Mouse (Mus musculus): Measurements from ENCODE around the gene Zfp536. TPM values are rescaled to one million over a fixed set of nuclear protein-coding genes. Genes with fewer than 3 reads are reported as not detected.

The Zfp536 gene
- polyA plus RNA-seq, 1 experiment = 0.13 TPM

DNA sequence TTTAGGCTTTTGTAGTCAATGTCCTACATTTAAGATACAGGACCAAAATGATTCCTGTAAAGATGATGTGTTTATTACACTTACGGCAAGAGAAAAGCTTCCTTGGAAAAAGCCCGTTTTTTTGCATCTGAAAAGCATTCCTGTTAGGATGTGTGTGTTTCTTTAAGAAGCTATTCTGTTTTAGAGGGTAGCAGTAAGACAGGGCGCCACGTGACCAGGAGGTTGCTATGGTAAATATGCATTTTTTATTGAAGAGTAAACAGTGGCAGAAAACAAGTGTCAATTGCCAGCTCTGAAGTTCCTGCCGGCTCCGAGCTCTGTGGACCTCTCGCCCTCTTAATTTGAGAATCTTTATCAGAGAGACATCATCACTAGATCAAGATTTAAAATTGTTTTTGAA, 267.9 kb downstream of the Zfp536 start:
- no peaks in the 10 kb centered on the region for H3K27me3 ChIP-seq (ENCODE audit: control insufficient read depth, insufficient read depth, low read length)
- WGBS = 69% methylated on average over 7 of the region's 7 CpGs
- H3K36me3 ChIP-seq (ENCODE audit: control insufficient read depth, insufficient read depth, low read length) = no peaks in the 10 kb centered on the region
- no peak overlapping the region for H3K27ac ChIP-seq (ENCODE audit: insufficient read depth, low read length)
- H3K4me1 ChIP-seq (ENCODE audit: control insufficient read depth, insufficient read depth, insufficient read length) = no peaks in the 10 kb centered on the region
- TF ChIP-seq POLR2A (IDR thresholded peaks at IDR 0.05; ENCODE audit: low read depth, low read length) (no peak), CTCF (IDR thresholded peaks at IDR 0.05; ENCODE audit: extremely low read depth, insufficient read depth, insufficient read length, insufficient replicate concordance) (no peak)
- no peak overlapping the region for H3K4me3 ChIP-seq (ENCODE audit: extremely low read depth, insufficient read depth, insufficient read length)
- no peak for DNase-seq (ENCODE audit: low read depth in 1 of 2, low spot score in 2 of 2)

DNA sequence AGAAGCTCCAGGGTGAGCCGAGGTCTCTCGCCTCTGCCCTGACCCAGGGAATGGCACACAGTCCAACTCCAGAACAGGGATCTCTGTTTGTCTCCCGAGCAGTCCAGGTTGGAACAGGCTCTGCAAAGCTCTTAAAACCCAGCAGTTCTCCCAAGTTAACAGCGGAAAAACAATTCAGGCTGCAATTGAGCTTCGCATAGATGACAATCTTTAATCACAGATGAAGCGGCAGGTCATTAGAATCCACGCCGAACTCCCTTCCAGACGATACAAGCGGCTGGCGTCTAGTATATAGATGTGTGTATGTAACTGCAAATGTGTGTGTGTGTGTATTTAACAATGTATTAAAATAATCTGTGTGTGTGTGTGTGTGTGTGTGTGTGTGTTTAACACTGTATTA, 268.3 kb downstream of the Zfp536 start:
- WGBS = 83% methylated on average over 11 of the region's 11 CpGs
- no peak for TF ChIP-seq CTCF (IDR thresholded peaks at IDR 0.05; ENCODE audit: extremely low read depth, insufficient read depth, insufficient read length, insufficient replicate concordance)
- no peak for TF ChIP-seq POLR2A (IDR thresholded peaks at IDR 0.05; ENCODE audit: low read depth, low read length)

DNA sequence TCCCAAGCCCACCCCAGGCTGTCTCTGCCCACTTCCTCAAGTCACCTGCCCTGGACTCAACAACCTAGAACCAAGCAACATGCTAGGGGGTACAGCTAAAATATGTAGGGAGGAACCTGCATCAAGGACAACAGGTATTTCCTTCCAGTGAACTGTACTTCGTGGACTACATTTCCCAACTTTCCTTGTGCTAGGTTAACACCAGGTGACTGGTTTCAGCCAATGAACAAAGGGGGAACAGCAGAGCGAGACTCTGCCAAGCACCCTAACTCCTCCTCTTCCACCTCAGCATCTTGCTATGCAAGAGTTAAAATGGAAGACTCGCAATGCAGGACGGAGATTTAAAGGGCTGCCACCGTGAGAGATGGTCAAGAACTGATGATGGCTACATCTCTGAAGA, 274.6 kb downstream of the Zfp536 start:
- H3K27ac ChIP-seq (ENCODE audit: insufficient read depth, low read length) = no peak overlapping the region
- no peak overlapping the region for H3K4me3 ChIP-seq (ENCODE audit: extremely low read depth, insufficient read depth, insufficient read length)

More for the DNA sequence above, 268.3 kb downstream of the Zfp536 start:
- no peak for DNase-seq (ENCODE audit: low read depth in 1 of 2, low spot score in 2 of 2)
- Histone ChIP-seq H3K4me1 (ENCODE audit: control insufficient read depth, insufficient read depth, insufficient read length) (no peaks in the 10 kb centered on the region), H3K27me3 (ENCODE audit: control insufficient read depth, insufficient read depth, low read length) (no peaks in the 10 kb centered on the region), H3K36me3 (ENCODE audit: control insufficient read depth, insufficient read depth, low read length) (no peaks in the 10 kb centered on the region), H3K27ac (ENCODE audit: insufficient read depth, low read length) (no peak overlapping the region), H3K4me3 (ENCODE audit: extremely low read depth, insufficient read depth, insufficient read length) (no peak overlapping the region)

DNA sequence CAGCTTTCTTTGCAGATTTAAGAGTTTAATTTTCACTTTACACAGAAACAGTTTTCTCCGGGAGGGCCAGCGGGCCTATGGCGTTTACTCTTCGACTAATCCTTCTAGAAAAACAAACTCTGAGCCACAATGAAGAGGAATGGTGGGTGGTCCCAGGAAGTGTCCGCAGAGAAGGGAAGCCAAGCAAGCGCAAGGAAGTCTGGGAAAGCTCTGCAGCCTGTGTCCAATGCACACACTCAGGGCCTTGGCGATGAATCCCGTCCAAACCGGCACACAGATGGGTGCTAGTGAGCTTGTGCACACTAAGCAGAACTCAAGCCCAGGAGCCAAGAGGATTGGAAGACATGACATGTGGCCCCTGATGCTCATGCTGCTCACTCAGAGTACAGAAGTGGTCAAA, 276.9 kb downstream of the Zfp536 start:
- Histone ChIP-seq H3K4me3 (ENCODE audit: extremely low read depth, insufficient read depth, insufficient read length) (no peak overlapping the region), H3K36me3 (ENCODE audit: control insufficient read depth, insufficient read depth, low read length) (no peaks in the 10 kb centered on the region), H3K4me1 (ENCODE audit: control insufficient read depth, insufficient read depth, insufficient read length) (no peaks in the 10 kb centered on the region), H3K27ac (ENCODE audit: insufficient read depth, low read length) (no peak overlapping the region), H3K27me3 (ENCODE audit: control insufficient read depth, insufficient read depth, low read length) (no peaks in the 10 kb centered on the region)
- WGBS = 92% methylated on average over 9 of the region's 9 CpGs
- no peak for DNase-seq (ENCODE audit: low read depth in 1 of 2, low spot score in 2 of 2)
- TF ChIP-seq CTCF (IDR thresholded peaks at IDR 0.05; ENCODE audit: extremely low read depth, insufficient read depth, insufficient read length, insufficient replicate concordance) (no peak), POLR2A (IDR thresholded peaks at IDR 0.05; ENCODE audit: low read depth, low read length) (no peak)

More for the DNA sequence above, 274.6 kb downstream of the Zfp536 start:
- no peak for DNase-seq (ENCODE audit: low read depth in 1 of 2, low spot score in 2 of 2)
- 66% methylated on average over 5 of the region's 5 CpGs for WGBS
- H3K36me3 ChIP-seq (ENCODE audit: control insufficient read depth, insufficient read depth, low read length) = no peaks in the 10 kb centered on the region
- no peaks in the 10 kb centered on the region for H3K27me3 ChIP-seq (ENCODE audit: control insufficient read depth, insufficient read depth, low read length)
- TF ChIP-seq CTCF (IDR thresholded peaks at IDR 0.05; ENCODE audit: extremely low read depth, insufficient read depth, insufficient read length, insufficient replicate concordance) (no peak), POLR2A (IDR thresholded peaks at IDR 0.05; ENCODE audit: low read depth, low read length) (no peak)
- no peaks in the 10 kb centered on the region for H3K4me1 ChIP-seq (ENCODE audit: control insufficient read depth, insufficient read depth, insufficient read length)

DNA sequence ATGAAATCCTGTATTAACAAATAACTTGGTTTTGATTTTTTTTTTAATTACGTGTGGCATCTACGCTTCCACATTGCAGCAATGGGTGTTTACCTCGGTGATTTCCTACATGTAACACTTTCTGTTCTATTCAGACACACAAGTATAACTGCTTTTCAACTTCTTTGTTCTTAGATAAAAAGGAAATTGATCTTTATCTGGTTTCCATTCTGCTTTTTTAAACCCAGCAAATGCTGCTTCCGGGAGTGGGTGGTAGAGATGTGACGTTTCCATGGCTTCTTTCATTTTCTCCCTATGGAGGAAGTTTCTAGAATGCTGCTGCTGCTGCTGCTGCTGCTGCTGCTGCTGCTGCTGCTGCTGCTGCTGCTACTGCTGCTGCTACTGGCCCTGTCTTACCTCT, 283.1 kb downstream of the Zfp536 start:
- TF ChIP-seq CTCF (IDR thresholded peaks at IDR 0.05; ENCODE audit: extremely low read depth, insufficient read depth, insufficient read length, insufficient replicate concordance) (no peak), POLR2A (IDR thresholded peaks at IDR 0.05; ENCODE audit: low read depth, low read length) (no peak)
- Histone ChIP-seq H3K27me3 (ENCODE audit: control insufficient read depth, insufficient read depth, low read length) (no peaks in the 10 kb centered on the region), H3K27ac (ENCODE audit: insufficient read depth, low read length) (peak overlapping the region; percentile 54), H3K36me3 (ENCODE audit: control insufficient read depth, insufficient read depth, low read length) (no peaks in the 10 kb centered on the region), H3K4me1 (ENCODE audit: control insufficient read depth, insufficient read depth, insufficient read length) (peaks cover 2% of the 10 kb centered on the region; the same call in 1 of the 2 replicates), H3K4me3 (ENCODE audit: extremely low read depth, insufficient read depth, insufficient read length) (no peak overlapping the region)
- 25% methylated on average over 5 of the region's 5 CpGs for WGBS
- peak in 1 of 2 experiments; percentile 49 for DNase-seq (ENCODE audit: low read depth in 1 of 2, low spot score in 2 of 2)

DNA sequence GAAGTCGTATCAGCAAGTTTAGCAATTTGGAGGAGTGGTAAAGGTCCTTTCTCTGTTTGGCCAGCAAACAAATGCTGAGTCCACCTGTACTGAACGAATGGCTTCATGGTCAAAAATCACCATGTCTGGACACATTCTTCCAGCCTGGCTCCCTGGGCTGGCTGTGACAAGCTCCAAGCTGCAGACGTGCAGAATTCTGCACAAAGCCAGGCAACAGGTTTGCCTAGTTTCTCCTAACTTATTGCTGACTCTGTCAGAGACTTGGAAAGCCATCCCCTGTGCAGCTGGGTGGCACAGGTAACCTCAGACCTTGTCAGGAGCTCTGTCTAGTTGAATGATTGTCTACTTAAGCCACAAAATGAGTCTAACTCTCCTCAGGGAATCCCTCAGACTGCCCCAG, 288.5 kb downstream of the Zfp536 start:
- WGBS = 80% methylated on average over 3 of the region's 3 CpGs
- Histone ChIP-seq H3K36me3 (ENCODE audit: control insufficient read depth, insufficient read depth, low read length) (no peaks in the 10 kb centered on the region), H3K4me3 (ENCODE audit: extremely low read depth, insufficient read depth, insufficient read length) (no peak overlapping the region), H3K27me3 (ENCODE audit: control insufficient read depth, insufficient read depth, low read length) (no peaks in the 10 kb centered on the region), H3K27ac (ENCODE audit: insufficient read depth, low read length) (no peak overlapping the region), H3K4me1 (ENCODE audit: control insufficient read depth, insufficient read depth, insufficient read length) (no peaks in the 10 kb centered on the region; the same call in 1 of the 2 replicates)
- DNase-seq (ENCODE audit: low read depth in 1 of 2, low spot score in 2 of 2) = no peak
- no peak for TF ChIP-seq POLR2A (IDR thresholded peaks at IDR 0.05; ENCODE audit: low read depth, low read length)
- TF ChIP-seq CTCF (IDR thresholded peaks at IDR 0.05; ENCODE audit: extremely low read depth, insufficient read depth, insufficient read length, insufficient replicate concordance) = no peak

DNA sequence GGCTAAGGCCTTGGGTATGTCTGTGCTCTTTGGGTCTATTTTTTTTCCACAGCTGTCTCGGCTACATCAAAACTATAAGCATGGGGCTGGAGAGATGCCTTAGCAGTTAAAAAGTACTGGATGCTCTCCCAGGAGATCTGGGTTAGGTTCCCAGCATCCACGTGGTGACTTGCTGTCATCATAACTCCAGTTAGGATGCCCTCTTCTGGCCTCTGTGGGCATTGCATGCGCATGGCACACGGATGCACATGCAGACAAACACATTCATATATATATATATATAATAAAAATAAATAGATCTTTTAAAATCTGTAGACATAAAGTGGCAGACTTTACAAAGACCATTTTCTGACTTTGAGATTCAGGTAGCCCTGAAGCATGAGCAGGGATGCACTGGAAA, 290.9 kb downstream of the Zfp536 start:
- H3K27me3 ChIP-seq (ENCODE audit: control insufficient read depth, insufficient read depth, low read length) = no peaks in the 10 kb centered on the region
- H3K27ac ChIP-seq (ENCODE audit: insufficient read depth, low read length) = no peak overlapping the region
- no peak overlapping the region for H3K4me3 ChIP-seq (ENCODE audit: extremely low read depth, insufficient read depth, insufficient read length)
- no peak for DNase-seq (ENCODE audit: low read depth in 1 of 2, low spot score in 2 of 2)
- H3K4me1 ChIP-seq (ENCODE audit: control insufficient read depth, insufficient read depth, insufficient read length) = no peaks in the 10 kb centered on the region
- WGBS = 72% methylated on average over 4 of the region's 4 CpGs
- TF ChIP-seq CTCF (IDR thresholded peaks at IDR 0.05; ENCODE audit: extremely low read depth, insufficient read depth, insufficient read length, insufficient replicate concordance) = no peak
- TF ChIP-seq POLR2A (IDR thresholded peaks at IDR 0.05; ENCODE audit: low read depth, low read length) = no peak
- no peaks in the 10 kb centered on the region for H3K36me3 ChIP-seq (ENCODE audit: control insufficient read depth, insufficient read depth, low read length)
